In genomic region chrX:139482083-139482482, GRCm38 (mm10) we compare ENCODE assay signal across 20 mouse cellular contexts.
"Had no signal": no experiment of that assay in that cellular context is flagged by ENCODE, and none has a peak within 500 bp of the region (broad histone marks: within the 10 kb centered on the region; RNA-seq: fewer than 3 reads in every experiment).

No protein-coding gene starts in this region.

- H3K9me3 ChIP-seq: kidney, embryonic 15.5 days; limb, embryonic 12.5 days; limb, embryonic 15.5 days; midbrain, embryonic 12.5 days; midbrain, embryonic 15.5 days; neural tube, embryonic 12.5 days; neural tube, embryonic 15.5 days had no signal

- DNase-seq: kidney, postnatal 10 days; kidney, postnatal 4 days; left cerebral cortex, postnatal 4 days; liver, postnatal 0 days; lung, embryonic 14.5 days; lung, postnatal 4 days; right cerebral cortex, adult 18-20 months; right cerebral cortex, postnatal 14 days; right cerebral cortex, postnatal 4 days; thymus, postnatal 25 days had no signal

- H3K36me3 ChIP-seq: kidney, embryonic 15.5 days; limb, embryonic 12.5 days; limb, embryonic 15.5 days; midbrain, embryonic 12.5 days; midbrain, embryonic 15.5 days; neural tube, embryonic 12.5 days; neural tube, embryonic 15.5 days had no signal

- H3K4me1 ChIP-seq: kidney, embryonic 15.5 days; limb, embryonic 12.5 days; limb, embryonic 15.5 days; midbrain, embryonic 12.5 days; midbrain, embryonic 15.5 days; neural tube, embryonic 12.5 days; neural tube, embryonic 15.5 days had no signal

- H3K4me2 ChIP-seq: kidney, embryonic 15.5 days; limb, embryonic 12.5 days; limb, embryonic 15.5 days; liver, embryonic 11.5 days; lung, embryonic 14.5 days; midbrain, embryonic 12.5 days; midbrain, embryonic 15.5 days; neural tube, embryonic 12.5 days; neural tube, embryonic 15.5 days had no signal

- H3K4me3 ChIP-seq: kidney, embryonic 15.5 days; limb, embryonic 12.5 days; limb, embryonic 15.5 days; midbrain, embryonic 12.5 days; midbrain, embryonic 15.5 days; neural tube, embryonic 12.5 days; neural tube, embryonic 15.5 days had no signal

- H3K27ac ChIP-seq: kidney, embryonic 15.5 days; limb, embryonic 12.5 days; limb, embryonic 15.5 days; liver, embryonic 14.5 days; midbrain, embryonic 12.5 days; midbrain, embryonic 15.5 days; neural tube, embryonic 12.5 days; neural tube, embryonic 15.5 days had no signal

- H3K9ac ChIP-seq: kidney, embryonic 15.5 days; limb, embryonic 12.5 days; limb, embryonic 15.5 days; liver, embryonic 14.5 days; liver, postnatal 0 days; lung, embryonic 14.5 days; midbrain, embryonic 12.5 days; midbrain, embryonic 15.5 days; neural tube, embryonic 12.5 days; neural tube, embryonic 15.5 days had no signal

- H3K27me3 ChIP-seq: midbrain, embryonic 15.5 days; neural tube, embryonic 12.5 days had no signal

- ATAC-seq: liver, postnatal 0 days; lung, postnatal 0 days; midbrain, embryonic 15.5 days had no signal
